Comparison of ENCODE assay signal across 8 mouse cellular contexts in the genomic region with DNA sequence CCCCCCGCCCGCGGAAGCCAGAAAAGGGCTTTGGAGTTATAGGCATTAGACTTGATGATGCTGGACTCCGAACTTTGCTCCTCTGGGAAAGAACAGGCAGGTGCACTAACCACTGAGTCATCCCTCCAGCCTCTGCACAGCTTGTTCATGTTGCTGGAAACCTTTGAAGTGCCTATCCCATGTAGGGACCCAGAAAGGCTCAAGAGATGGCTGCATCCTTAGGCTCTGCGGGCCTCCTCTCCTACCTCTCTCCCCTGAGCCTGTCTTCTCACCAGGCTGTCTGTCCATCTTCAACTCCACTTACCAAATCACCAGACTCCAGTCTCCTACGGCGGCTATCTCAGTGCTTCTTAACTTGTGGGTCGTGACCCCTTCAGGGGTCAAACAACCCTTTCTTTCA. TPM values are rescaled to one million over a fixed set of nuclear protein-coding genes. Genes with fewer than 3 reads are reported as not detected.
DNase-seq lines count a peak whose midpoint lies in the region; ATAC-seq and TF ChIP-seq lines count a peak whose summit lies in the region.
"Had no signal": no experiment of that assay in that cellular context is flagged by ENCODE, and none has a peak within 500 bp of the region (broad histone marks: within the 10 kb centered on the region; RNA-seq: fewer than 3 reads in every experiment).

No protein-coding gene starts in this region.

- peak overlapping the region; percentile 49 for H3K27ac ChIP-seq in heart, embryonic 16.5 days (ENCODE audit: low read length)
- no peak overlapping the region for H3K27ac ChIP-seq in midbrain, embryonic 11.5 days (ENCODE audit: low read depth, low read length)
- no peak overlapping the region for H3K27ac ChIP-seq in midbrain, embryonic 16.5 days (ENCODE audit: low read length)
- H3K27ac ChIP-seq in cerebellum, adult 2 months (ENCODE audit: insufficient read depth, low read length): no peak overlapping the region

- no peak for TF ChIP-seq POLR2A in cerebellum, adult 2 months (IDR thresholded peaks at IDR 0.05; ENCODE audit: borderline replicate concordance, insufficient read depth, low read length)

- no peaks in the 10 kb centered on the region for H3K27me3 ChIP-seq in heart, embryonic 16.5 days (ENCODE audit: control insufficient read depth, insufficient read depth, low read length)
- H3K27me3 ChIP-seq in midbrain, embryonic 11.5 days (ENCODE audit: control insufficient read depth, insufficient read depth, low read length): no peaks in the 10 kb centered on the region
- H3K27me3 ChIP-seq in midbrain, embryonic 16.5 days (ENCODE audit: control insufficient read depth, insufficient read depth, low read depth, low read length): no peaks in the 10 kb centered on the region
- H3K27me3 ChIP-seq in cerebellum, adult 2 months (ENCODE audit: control insufficient read depth, insufficient read depth, low read length): no peaks in the 10 kb centered on the region
- H3K27me3 ChIP-seq: embryonic facial prominence, embryonic 15.5 days had no signal

- no peak overlapping the region for H3K4me3 ChIP-seq in heart, embryonic 16.5 days (ENCODE audit: low read length)
- no peak overlapping the region for H3K4me3 ChIP-seq in midbrain, embryonic 11.5 days (ENCODE audit: low read depth, low read length)
- no peak overlapping the region for H3K4me3 ChIP-seq in midbrain, embryonic 16.5 days (ENCODE audit: low read depth, low read length)
- no peak overlapping the region for H3K4me3 ChIP-seq in cerebellum, adult 2 months (replicated peaks; ENCODE audit: insufficient read depth, low read depth, low read length)
- H3K4me3 ChIP-seq: embryonic facial prominence, embryonic 15.5 days had no signal

- intact Hi-C loops in heart, postnatal 36 days (cut with DNase I): loop anchor here (2.0 to 10.0 kb wide), 7 partner anchors 25 to 359 kb away; partner anchors contain the start of gene Metap1d

- 57% methylated on average over 7 of the region's 8 CpGs for WGBS in heart, embryonic 16.5 days
- 84% methylated on average over 5 of the region's 8 CpGs for WGBS in midbrain, embryonic 11.5 days
- WGBS in midbrain, embryonic 16.5 days: 77% methylated on average over 7 of the region's 8 CpGs
- WGBS in cerebellum, adult 2 months: 81% methylated on average over 7 of the region's 8 CpGs

- H3K4me2 ChIP-seq in heart, embryonic 16.5 days (ENCODE audit: low read depth, low read length): no peak overlapping the region
- H3K4me2 ChIP-seq in midbrain, embryonic 11.5 days: no peak overlapping the region
- H3K4me2 ChIP-seq in midbrain, embryonic 16.5 days (ENCODE audit: low read length): no peak overlapping the region
- H3K4me2 ChIP-seq: embryonic facial prominence, embryonic 15.5 days had no signal

- no peak for ATAC-seq in heart, embryonic 16.5 days (replicated peaks; ENCODE audit: extremely low read depth, insufficient read depth, low FRiP score)
- ATAC-seq in midbrain, embryonic 11.5 days (ENCODE audit: low FRiP score): 0 out of 2 replicates have a peak, but pooled peaks have one; percentile 11
- ATAC-seq in midbrain, embryonic 16.5 days: no peak

- no peak for TF ChIP-seq CTCF in cerebellum, adult 2 months (IDR thresholded peaks at IDR 0.05; ENCODE audit: borderline replicate concordance, insufficient read depth, low read depth, low read length)

- no peak overlapping the region for H3K9ac ChIP-seq in heart, embryonic 16.5 days (ENCODE audit: low read length)
- H3K9ac ChIP-seq in midbrain, embryonic 11.5 days (ENCODE audit: low read length): no peak overlapping the region
- no peak overlapping the region for H3K9ac ChIP-seq in midbrain, embryonic 16.5 days (ENCODE audit: low read depth, low read length)
- H3K9ac ChIP-seq: embryonic facial prominence, embryonic 15.5 days had no signal

- H3K9me3 ChIP-seq in heart, embryonic 16.5 days (replicated peaks; ENCODE audit: control insufficient read depth, low read length): no peaks in the 10 kb centered on the region
- H3K9me3 ChIP-seq in midbrain, embryonic 11.5 days (ENCODE audit: control insufficient read depth, low read length): no peaks in the 10 kb centered on the region
- no peaks in the 10 kb centered on the region for H3K9me3 ChIP-seq in midbrain, embryonic 16.5 days (replicated peaks; ENCODE audit: control insufficient read depth, low read length, poor library complexity, severe bottlenecking)
- H3K9me3 ChIP-seq: embryonic facial prominence, embryonic 15.5 days had no signal

- no peaks in the 10 kb centered on the region; the same call in 1 of the 2 replicates for H3K36me3 ChIP-seq in heart, embryonic 16.5 days (ENCODE audit: control insufficient read depth, insufficient read depth)
- H3K36me3 ChIP-seq in midbrain, embryonic 11.5 days (ENCODE audit: control insufficient read depth, insufficient read depth, low read length): no peaks in the 10 kb centered on the region
- H3K36me3 ChIP-seq in midbrain, embryonic 16.5 days (ENCODE audit: control insufficient read depth, insufficient read depth, low read length): no peaks in the 10 kb centered on the region
- H3K36me3 ChIP-seq: embryonic facial prominence, embryonic 15.5 days had no signal

- no peak for DNase-seq in heart, postnatal 36 days
- DNase-seq in midbrain, embryonic 11.5 days (ENCODE audit: low spot score, missing footprints): no peak
- peak; percentile 71 for DNase-seq in naive thymus-derived CD4-positive, alpha-beta T cell, adult 2 months (ENCODE audit: low read depth)
- DNase-seq in cerebellum, adult 2 months: no peak
- no peak for DNase-seq in ovary, postnatal 14 days (ENCODE audit: low spot score)

- H3K4me1 ChIP-seq in heart, embryonic 16.5 days (ENCODE audit: control insufficient read depth, insufficient read depth, low read length): peaks cover 48% of the 10 kb centered on the region
- H3K4me1 ChIP-seq in midbrain, embryonic 11.5 days (ENCODE audit: control insufficient read depth, insufficient read depth, low read length): peaks cover 15% of the 10 kb centered on the region
- H3K4me1 ChIP-seq in midbrain, embryonic 16.5 days (ENCODE audit: control insufficient read depth, insufficient read depth, low read length): peaks cover 10% of the 10 kb centered on the region
- no peaks in the 10 kb centered on the region for H3K4me1 ChIP-seq in cerebellum, adult 2 months (ENCODE audit: control insufficient read depth, insufficient read depth, low read length)

RNA-seq across cellular contexts. Expression of gene Pdk1, which starts 59.7 kb away (rescaled TPM):
- 112 and 118 TPM in 2 replicates for polyA plus RNA-seq in heart, embryonic 16.5 days (2015; fragmentation: Nextera tagmentation; extraction: Ambion mirVana)
- total RNA-seq in heart, postnatal 36 days (2021): 100 to 1,000 TPM; 138 to 171 TPM
- polyA plus RNA-seq in midbrain, embryonic 11.5 days (2014; fragmentation: Nextera tagmentation; extraction: Ambion mirVana): 31.4 and 33.9 TPM in 2 replicates
- 23.9 and 27.7 TPM in 2 replicates for polyA plus RNA-seq in midbrain, embryonic 16.5 days (2015; fragmentation: Nextera tagmentation; extraction: Ambion mirVana)
- polyA plus RNA-seq in cerebellum, adult 2 months (2012; rRNA removed): 11.8 and 12.7 TPM in 2 replicates
